Mouse (Mus musculus) 3134 (cell line): ENCODE measurements around the gene Tmem126b.

ENCODE experiments used
- DNase-seq: peaks from one replicate; pipeline ENCODE4 v3.0.0-alpha.2; 2011; ENCODE audit warnings: low spot score; ENCODE audit not compliant: insufficient read length; ENCODE audit errors: extremely low read depth

Gene Tmem126b

DNA sequence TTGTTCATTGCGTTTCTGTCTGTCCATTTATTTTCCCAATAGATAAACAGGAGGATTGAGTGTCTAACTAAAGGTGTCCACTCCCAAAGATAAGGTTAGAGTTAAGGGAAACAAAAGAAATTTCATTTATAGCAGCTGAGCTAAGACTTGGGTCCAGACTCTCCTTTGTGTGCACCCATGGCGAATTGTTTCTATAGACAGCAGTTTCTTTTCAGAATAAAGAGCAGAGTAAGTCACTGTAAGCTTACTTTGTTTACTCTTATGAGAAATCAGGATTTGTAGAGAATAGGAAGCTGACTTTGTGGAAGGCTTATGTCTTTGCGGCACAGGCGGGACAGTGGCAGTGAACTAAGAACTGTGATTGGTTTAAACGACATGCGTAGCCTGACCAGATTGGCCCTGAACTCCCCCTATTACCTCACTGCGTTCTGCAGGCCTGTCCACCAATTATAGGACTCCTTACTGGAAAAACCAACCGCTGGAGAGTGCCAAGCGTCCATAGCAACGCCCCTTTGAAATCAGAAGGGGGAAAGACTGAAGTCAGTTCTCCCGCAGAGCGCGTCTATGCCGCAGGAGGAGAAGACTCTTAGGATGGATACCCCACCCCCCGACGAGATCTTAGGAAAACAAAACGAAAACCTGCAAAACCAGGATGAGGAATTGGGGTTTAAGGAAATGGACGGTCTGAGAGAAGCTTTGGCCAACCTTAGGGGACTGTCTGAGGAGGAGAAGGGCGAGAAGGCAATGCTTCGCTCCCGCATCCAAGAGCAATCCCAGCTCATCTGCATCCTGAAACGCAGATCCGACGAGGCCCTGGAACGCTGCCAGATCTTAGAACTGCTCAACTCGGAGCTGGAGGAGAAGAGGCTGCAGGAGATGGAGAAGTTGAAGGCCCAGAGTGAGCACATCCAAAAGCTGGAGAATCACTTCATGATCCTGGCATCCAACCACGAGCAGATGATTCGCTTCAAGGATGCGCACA is 49.5 kb downstream of the Tmem126b start, which contains the start of gene Ccdc89:
Ccdc89 (plus strand) TSS at position 558 of the 982 bp plus-strand sequence.
- no peak for DNase-seq
